In genomic region chr15:6707936-6708525, GRCm38 (mm10) we compare ENCODE assay signal across 7 mouse cellular contexts. TPM values are rescaled to one million over a fixed set of nuclear protein-coding genes. Genes with fewer than 3 reads are reported as not detected.
DNase-seq lines count a peak whose midpoint lies in the region; ATAC-seq and TF ChIP-seq lines count a peak whose summit lies in the region.

Rictor (plus strand) TSS chr15:6708379.

- ATAC-seq in intestine, embryonic 16.5 days, result peak; percentile 87
- peak; percentile 82 for ATAC-seq in limb, embryonic 11.5 days (ENCODE audit: insufficient number of reproducible peaks, low FRiP score, low TSS enrichment, low read depth)
- ATAC-seq in midbrain, embryonic 13.5 days, result peak; percentile 90

- peak within 1 kb of the TSS; percentile 96 for H3K4me3 ChIP-seq in intestine, embryonic 16.5 days (ENCODE audit: low read length)
- H3K4me3 ChIP-seq in limb, embryonic 11.5 days (ENCODE audit: low read depth, low read length), result peak within 1 kb of the TSS; percentile 91
- peak within 1 kb of the TSS; percentile 91 for H3K4me3 ChIP-seq in midbrain, embryonic 13.5 days (replicated peaks)
- peak within 1 kb of the TSS; percentile 100 for H3K4me3 ChIP-seq in small intestine, adult 2 months (ENCODE audit: low read depth, low read length)

- peak; percentile 63; the same call in 1 of the 2 replicates for TF ChIP-seq POLR2A in small intestine, adult 2 months (IDR thresholded peaks at IDR 0.05; ENCODE audit: low read depth, low read length)

- under 1% methylated on average over 53 of the region's 82 CpGs for WGBS in intestine, embryonic 16.5 days
- WGBS in limb, embryonic 11.5 days, result under 1% methylated on average over 53 of the region's 82 CpGs
- WGBS in midbrain, embryonic 13.5 days, result under 1% methylated on average over 51 of the region's 82 CpGs
- WGBS in small intestine, adult 2 months, result under 1% methylated on average over 68 of the region's 82 CpGs

- peak; percentile 82 to 84 for DNase-seq in adrenal gland, adult 18-20 months (ENCODE audit: low spot score in 2 of 2)
- DNase-seq in embryo, embryonic 10.5 days (ENCODE audit: low spot score), result peak; percentile 86
- peak; percentile 77 to 80 for DNase-seq in gastrocnemius, postnatal 36 days
- peak; percentile 91 for DNase-seq in limb, embryonic 11.5 days (ENCODE audit: low spot score)

- 0 out of 2 replicates have a peak, but pooled peaks cover 2% of the 10 kb centered on the region for H3K27me3 ChIP-seq in intestine, embryonic 16.5 days (replicated peaks; ENCODE audit: control insufficient read depth, insufficient read depth, low read length)
- H3K27me3 ChIP-seq in limb, embryonic 11.5 days (ENCODE audit: control insufficient read depth, insufficient read depth, low read length), result no peaks in the 10 kb centered on the region
- peaks cover 8% of the 10 kb centered on the region; the same call in 1 of the 2 replicates for H3K27me3 ChIP-seq in midbrain, embryonic 13.5 days
- no peaks in the 10 kb centered on the region for H3K27me3 ChIP-seq in small intestine, adult 2 months (ENCODE audit: control insufficient read depth, insufficient read depth, low read length)

- H3K27ac ChIP-seq in intestine, embryonic 16.5 days (ENCODE audit: low read length), result peak within 1 kb of the TSS; percentile 94
- H3K27ac ChIP-seq in limb, embryonic 11.5 days (replicated peaks; ENCODE audit: low read depth, low read length), result peak within 1 kb of the TSS; percentile 84
- H3K27ac ChIP-seq in midbrain, embryonic 13.5 days, result peak within 1 kb of the TSS; percentile 97
- H3K27ac ChIP-seq in small intestine, adult 2 months (ENCODE audit: insufficient read depth, low read depth, low read length), result peak within 1 kb of the TSS; percentile 67; the same call in 1 of the 2 replicates

- TF ChIP-seq CTCF in small intestine, adult 2 months (IDR thresholded peaks at IDR 0.05; ENCODE audit: extremely low read depth, insufficient read length, insufficient replicate concordance, low read depth, low read length), result no peak

- no peaks in the 10 kb centered on the region for H3K36me3 ChIP-seq in intestine, embryonic 16.5 days (ENCODE audit: control insufficient read depth, insufficient read depth, low read length)
- no peaks in the 10 kb centered on the region for H3K36me3 ChIP-seq in limb, embryonic 11.5 days (ENCODE audit: control insufficient read depth, insufficient read depth, low read length)
- no peaks in the 10 kb centered on the region for H3K36me3 ChIP-seq in midbrain, embryonic 13.5 days
- no peaks in the 10 kb centered on the region for H3K36me3 ChIP-seq in small intestine, adult 2 months (ENCODE audit: control insufficient read depth, insufficient read depth, low read length)

- peaks cover 28% of the 10 kb centered on the region for H3K4me1 ChIP-seq in intestine, embryonic 16.5 days (ENCODE audit: control insufficient read depth, insufficient read depth, low read length)
- H3K4me1 ChIP-seq in limb, embryonic 11.5 days (ENCODE audit: control insufficient read depth, insufficient read depth, low read length), result peaks cover 7% of the 10 kb centered on the region; the same call in 1 of the 2 replicates
- peaks cover 30% of the 10 kb centered on the region for H3K4me1 ChIP-seq in midbrain, embryonic 13.5 days (replicated peaks)
- H3K4me1 ChIP-seq in small intestine, adult 2 months (ENCODE audit: control insufficient read depth, insufficient read depth, insufficient read length, low read length), result peaks cover 7% of the 10 kb centered on the region; the same call in 1 of the 2 replicates

- H3K9me3 ChIP-seq in intestine, embryonic 16.5 days (ENCODE audit: control insufficient read depth, low read length), result no peaks in the 10 kb centered on the region
- H3K9me3 ChIP-seq in limb, embryonic 11.5 days (ENCODE audit: control insufficient read depth, low read length), result no peaks in the 10 kb centered on the region
- no peaks in the 10 kb centered on the region for H3K9me3 ChIP-seq in midbrain, embryonic 13.5 days

- H3K9ac ChIP-seq in intestine, embryonic 16.5 days (ENCODE audit: low read depth, low read length), result peak within 1 kb of the TSS; percentile 95
- H3K9ac ChIP-seq in limb, embryonic 11.5 days (ENCODE audit: low read length), result peak within 1 kb of the TSS; percentile 91
- peak within 1 kb of the TSS; percentile 94 for H3K9ac ChIP-seq in midbrain, embryonic 13.5 days (replicated peaks)

- intact Hi-C loops in gastrocnemius, postnatal 36 days (cut with DNase I), result no loop called here

- peak within 1 kb of the TSS; percentile 88 for H3K4me2 ChIP-seq in intestine, embryonic 16.5 days (ENCODE audit: low read depth, low read length)
- peak within 1 kb of the TSS; percentile 75 for H3K4me2 ChIP-seq in limb, embryonic 11.5 days (ENCODE audit: low read depth, severe bottlenecking)
- peak within 1 kb of the TSS; percentile 77 for H3K4me2 ChIP-seq in midbrain, embryonic 13.5 days (replicated peaks)

RNA-seq across cellular contexts. Expression of gene Rictor, which starts in this region (rescaled TPM):
- total RNA-seq in adrenal gland, adult 18-20 months (2021), result 10 to 100 TPM; 18.9 to 26.6 TPM
- 1 to 10 TPM; 7.3 to 9.0 TPM for total RNA-seq in gastrocnemius, postnatal 36 days (2021)
- 32.8 and 33.0 TPM in 2 replicates for polyA plus RNA-seq in intestine, embryonic 16.5 days (2015; fragmentation: Nextera tagmentation; extraction: Ambion mirVana)
- polyA plus RNA-seq in limb, embryonic 11.5 days (2014; fragmentation: Nextera tagmentation; extraction: Ambion mirVana), result 47.4 and 49.0 TPM in 2 replicates
- polyA plus RNA-seq in midbrain, embryonic 13.5 days (2015; fragmentation: Nextera tagmentation; extraction: Ambion mirVana), result 62.0 and 63.8 TPM in 2 replicates
- 1.1 and 2.5 TPM in 2 replicates for polyA plus RNA-seq in small intestine, adult 2 months (2012; rRNA removed)

Comparison
In these comparisons a context has a peak if more than half of its experiments do, and no peak if none do; other contexts are left out.
1. Peak in every context shown above with its lines: DNase-seq, ATAC-seq, H3K4me3 ChIP-seq and H3K27ac ChIP-seq.